Mouse (Mus musculus): Measurements from ENCODE around the gene Pcyt2.

DNA sequence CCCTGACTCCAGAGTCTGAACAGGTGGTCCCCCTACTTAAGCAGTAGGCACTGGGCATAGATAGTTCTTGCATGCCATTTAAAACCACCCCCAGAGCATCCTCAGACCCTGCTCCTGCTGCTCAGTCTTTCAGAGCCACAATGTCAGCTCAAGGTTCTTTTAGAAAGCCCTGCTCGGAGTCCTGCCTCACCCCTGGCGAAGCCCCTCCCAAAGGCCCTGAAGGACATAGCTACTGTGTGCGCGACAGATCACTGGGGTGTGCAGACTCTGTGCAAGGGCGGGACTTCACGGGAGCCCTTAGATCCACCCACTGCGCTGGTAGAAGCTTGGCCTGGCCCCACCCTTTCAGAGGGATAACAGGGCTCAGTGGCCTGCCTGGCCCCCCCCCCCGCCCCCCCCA, 8.5 kb downstream of the Pcyt2 start:
- TF ChIP-seq CTCF (IDR thresholded peaks at IDR 0.05; ENCODE audit: borderline replicate concordance, control insufficient read depth, extremely low read depth, insufficient read depth, low read length, poor library complexity) (no peak), POLR2A (IDR thresholded peaks at IDR 0.05; ENCODE audit: control insufficient read depth, extremely low read depth, insufficient read depth, low read length, poor library complexity) (no peak)
